Mouse (Mus musculus): ENCODE data around the gene Drp2.

Gene Drp2

DNA sequence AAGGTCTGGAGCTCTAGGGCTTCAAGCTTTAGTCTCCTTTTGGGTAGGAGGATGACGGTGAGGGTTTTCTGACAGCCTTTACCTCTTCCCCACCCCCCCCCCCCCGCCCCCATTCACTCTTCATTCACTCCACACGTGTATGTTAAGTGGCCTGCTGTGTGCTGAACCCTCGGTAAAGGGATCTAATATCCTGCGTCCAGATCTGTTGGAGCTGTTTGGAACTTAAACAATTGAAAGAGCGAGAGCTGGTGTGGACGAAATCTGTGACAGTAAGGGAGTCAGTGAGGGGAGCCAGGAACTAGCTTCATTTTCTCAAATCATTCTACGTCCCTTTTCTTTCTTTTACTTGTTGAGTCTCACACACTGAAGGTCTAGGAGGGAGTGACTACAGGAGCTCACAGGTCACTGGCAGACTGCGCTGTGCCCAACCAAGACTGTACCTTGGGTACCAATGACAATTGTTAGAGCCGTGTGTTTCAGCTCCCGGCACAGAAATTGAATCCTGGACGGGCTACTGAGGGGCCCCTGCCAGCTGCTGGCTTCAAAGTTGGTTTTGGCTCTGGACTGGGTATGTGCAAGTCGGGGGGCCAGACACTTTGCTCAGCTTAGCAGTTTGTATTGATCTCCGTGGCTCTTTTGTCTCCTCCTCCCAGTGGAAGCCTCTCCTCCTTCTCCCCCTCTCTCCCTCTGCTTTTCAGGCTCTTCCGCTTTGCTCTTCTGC lies at the start of gene Drp2:
Drp2 (plus strand) TSS at position 689 of the 721 bp plus-strand sequence.
- peak; percentile 71 for ATAC-seq (ENCODE audit: low TSS enrichment)

DNA sequence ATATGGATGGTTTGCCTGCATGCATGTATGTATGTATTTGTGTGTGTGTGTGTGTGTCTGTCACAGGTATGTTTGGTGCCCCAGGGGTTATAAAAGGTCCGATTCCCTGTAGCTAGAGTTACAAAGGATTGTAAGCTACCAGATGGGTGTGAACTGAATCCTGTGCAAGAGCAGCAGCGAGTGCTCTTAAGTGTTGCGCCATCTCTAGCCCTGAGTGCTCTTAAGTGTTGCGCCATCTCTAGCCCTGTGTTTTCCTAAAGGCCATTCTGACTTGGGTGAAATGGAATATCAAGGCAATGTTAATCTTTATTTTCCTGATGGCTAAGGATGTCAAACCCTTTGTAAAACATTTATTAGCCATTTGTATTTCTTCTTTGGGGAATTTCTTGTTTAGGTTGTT lies 45.0 kb upstream of the Drp2 start:
- ATAC-seq (ENCODE audit: low TSS enrichment) = no peak

DNA sequence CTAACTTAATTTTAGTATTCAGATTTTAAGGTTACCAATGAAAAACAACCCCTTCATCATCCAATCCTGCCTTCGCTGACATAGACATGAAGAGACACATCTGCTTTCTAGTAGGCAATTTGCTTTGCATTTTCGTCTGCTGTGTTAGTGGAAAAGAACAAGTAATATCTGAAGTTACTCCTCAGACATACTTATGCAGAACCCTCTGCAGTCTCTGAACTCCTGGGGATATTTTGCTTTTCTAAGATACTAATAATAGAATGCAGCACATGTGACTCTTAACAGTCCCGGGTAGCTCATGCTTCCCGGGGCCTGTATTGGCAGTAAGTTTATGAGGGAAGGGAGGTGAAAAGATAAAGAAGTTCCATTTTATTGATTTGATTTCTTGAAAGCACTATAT lies 42.2 kb upstream of the Drp2 start:
- no peak for ATAC-seq (ENCODE audit: low TSS enrichment)

DNA sequence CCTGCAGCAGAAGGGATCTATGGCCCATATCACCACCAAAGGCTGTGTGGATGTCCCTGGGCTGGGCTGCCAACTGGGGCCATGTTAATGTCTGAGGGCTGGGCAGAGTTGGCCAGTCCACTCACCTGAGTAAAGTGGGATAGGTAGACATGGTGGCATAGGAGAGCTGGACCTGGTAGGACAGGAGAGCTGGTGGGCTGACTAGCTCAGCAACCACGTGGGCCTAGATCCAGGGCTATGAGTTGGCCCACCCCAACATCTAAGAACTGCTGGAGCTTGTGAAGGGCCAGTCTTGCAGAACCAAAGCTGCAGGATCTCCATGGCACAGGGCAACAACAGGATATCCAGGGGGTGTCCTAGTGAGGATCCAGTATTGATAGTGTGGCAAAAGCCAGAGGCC lies 38.9 kb upstream of the Drp2 start:
- ATAC-seq (ENCODE audit: low TSS enrichment) = no peak

DNA sequence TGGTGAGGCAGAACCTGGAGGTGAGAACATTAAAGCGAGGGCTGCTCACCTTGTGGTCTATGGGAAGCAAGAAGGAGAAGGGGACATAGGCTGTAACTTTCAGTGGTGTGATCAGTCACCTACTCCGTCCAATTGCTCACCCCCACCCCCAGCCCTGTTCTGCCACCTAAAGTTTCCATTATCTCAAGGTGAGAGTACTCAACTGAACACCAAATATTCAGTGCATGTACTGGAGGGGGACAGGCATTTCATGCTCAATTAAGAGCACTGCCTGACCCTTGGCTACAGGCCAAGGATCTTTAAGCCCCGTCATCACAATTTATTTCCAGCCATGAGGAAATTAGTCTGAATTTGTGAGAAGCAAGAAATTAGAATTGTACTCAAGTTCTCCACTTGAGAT lies 37.8 kb upstream of the Drp2 start:
- ATAC-seq (ENCODE audit: low TSS enrichment) = no peak

DNA sequence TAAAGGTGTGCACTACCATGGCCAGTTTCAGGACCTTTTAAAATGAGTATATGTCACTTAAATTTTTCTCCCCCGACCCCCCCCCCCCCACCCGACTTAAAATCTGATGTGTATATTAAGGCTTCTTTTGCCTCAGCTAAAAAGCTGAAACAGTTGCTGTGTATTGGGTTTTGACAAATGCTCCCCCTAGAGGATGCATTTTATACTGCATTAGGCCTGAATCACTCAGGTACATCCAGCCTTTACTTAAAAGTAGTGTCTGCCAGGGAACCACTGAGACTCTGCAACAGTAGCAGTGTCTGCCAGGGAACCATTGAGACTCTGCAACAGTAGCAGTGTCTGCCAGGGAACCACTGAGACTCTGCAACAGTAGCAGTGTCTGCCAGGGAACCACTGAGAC lies 33.1 kb upstream of the Drp2 start:
- ATAC-seq (ENCODE audit: low TSS enrichment) = peak; percentile 78; the same call in 1 of the 2 replicates

DNA sequence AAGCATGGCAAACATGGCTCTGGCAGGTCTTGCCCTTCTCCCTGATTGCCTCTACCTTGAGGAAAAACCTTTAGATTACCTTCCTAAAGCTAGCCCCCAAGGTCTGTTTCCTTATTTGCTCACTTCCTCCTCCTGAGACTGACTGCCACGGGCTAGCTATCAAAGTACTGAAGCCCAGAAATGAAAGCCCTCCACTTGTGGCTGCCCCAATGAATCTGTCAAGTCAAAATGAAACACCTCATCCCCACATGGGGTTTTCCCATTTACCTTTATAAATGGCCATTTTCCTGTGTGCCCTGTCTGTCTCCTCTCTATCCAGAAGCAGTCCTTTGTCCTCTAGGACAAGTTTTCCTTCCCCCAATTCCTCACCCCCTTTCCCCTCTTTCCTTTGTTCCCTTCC lies 30.2 kb upstream of the Drp2 start:
- no peak for ATAC-seq (ENCODE audit: low TSS enrichment)

DNA sequence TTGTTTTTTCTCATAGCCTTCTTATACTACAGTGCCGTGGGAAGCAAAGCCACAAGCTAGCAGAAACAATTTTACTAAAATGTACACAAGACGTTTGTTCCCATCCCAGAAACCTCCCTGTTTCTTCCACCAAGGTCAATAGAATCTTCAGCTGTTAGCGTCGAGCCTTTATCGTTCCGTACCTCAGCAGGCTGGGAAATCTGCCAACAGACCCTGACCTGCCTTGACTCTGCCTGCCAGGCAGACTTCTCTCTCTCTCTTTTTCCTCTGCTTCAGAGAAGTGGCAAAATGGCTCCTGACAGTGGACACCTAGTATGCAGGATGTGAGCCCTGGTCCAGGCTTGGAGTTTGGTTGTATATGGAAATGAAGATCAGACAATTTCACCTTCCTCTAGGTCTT lies 19.5 kb upstream of the Drp2 start:
- no peak for ATAC-seq (ENCODE audit: low TSS enrichment)

DNA sequence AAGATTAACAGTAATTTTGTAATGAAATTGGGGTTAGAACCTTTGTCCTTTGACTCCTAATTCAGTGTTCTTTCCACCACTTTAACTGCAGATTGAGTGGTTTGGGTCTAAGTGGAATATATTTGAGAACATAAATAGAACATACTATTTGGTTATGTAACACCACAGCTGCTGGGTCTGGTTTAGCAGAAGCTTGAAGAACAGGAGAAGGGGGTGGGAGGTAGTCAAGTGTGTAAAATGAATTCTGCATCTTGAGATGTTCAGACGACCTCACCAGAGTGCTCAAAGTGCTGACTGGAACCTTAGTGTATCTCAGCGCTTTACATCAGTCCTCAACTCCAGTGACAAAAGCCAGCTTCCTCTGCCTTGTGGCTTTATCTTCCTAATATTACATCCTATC lies 5.4 kb upstream of the Drp2 start:
- peak; percentile 86 for ATAC-seq (ENCODE audit: low TSS enrichment)

DNA sequence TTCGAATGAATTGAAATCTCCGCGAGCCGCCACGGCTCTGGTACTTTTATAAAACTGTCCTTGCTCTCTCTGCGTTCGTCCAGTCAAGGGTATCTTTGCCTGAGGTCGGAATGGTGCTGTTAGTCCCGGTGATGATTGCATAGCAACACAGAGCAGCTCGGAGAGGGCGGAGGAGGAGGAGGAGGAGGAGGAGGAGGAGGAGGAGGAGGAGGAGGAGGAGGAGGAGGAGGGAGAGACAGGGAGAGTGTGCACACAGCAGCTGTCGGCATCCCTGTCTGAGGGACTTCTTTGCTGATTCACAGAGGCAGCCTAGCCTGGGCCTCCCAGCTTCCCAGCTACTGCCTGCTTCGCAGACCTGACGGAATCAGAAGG lies 219 bp downstream of the Drp2 start:
- ATAC-seq (ENCODE audit: low TSS enrichment) = peak; percentile 66

DNA sequence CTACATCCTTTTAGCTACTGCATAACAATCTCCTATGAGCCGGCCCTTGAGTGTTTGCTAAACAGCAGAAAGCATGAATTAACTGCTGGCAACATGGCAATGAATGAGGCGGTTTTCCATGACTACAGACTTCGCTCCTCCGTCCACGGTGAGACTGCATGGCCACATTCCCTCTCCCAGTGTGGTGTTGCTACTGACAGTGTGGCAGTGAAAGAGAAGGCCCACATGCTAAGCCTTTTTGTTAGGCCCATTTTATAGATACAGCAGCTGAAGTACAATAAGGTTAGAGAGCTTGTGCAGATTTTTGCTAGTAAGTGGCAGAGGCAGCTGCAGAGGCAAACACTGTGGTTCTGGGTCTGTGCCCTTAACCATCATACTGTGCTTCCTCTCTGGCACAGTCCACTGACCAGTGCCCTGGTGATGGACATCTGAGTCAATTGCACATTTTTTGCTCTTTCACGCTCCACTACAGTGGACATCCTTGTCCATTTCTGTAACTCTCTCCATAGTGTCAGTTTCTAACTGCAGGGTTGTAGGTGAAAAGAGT lies 5.1 kb downstream of the Drp2 start:
- 0 out of 2 replicates have a peak, but pooled peaks have one; percentile 11 for ATAC-seq (ENCODE audit: low TSS enrichment)

DNA sequence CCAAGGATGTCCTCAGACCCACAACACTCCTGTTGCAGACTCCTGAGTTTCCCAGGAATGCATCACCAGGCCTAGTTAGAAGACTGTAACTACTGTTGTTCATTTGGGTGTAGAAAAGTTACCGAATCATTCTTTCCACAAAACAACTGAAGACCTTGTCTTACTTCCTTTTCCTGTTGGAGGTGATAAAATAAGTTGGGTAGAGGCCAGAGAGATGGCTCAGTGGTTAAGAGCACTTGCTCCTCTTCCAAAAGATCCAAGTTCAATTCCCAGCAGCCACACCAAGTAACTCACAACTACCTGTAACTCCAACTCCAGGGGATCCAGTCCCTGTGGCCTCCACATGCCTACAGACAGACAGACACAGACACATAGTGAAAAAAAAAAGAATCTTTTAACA lies 7.7 kb downstream of the Drp2 start:
- ATAC-seq (ENCODE audit: low TSS enrichment) = no peak

DNA sequence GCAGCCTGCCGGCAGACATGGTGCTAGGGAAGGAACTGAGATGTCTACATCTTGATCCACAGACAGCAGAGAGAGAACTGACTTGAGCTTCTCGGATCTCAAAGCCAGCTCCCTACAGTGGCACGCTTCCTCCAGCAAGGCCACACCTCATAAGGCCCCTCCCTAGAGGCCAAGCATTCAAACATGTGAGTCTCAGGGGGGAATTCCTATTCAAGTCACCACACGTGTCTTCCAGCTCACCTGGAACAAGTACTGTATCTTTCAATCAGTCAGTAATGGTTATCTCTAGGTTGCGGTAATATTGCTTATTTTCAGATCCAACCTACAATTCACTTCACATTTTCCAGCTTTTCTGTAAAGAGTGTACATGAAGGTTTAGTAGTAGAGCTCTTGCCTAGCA lies 15.7 kb downstream of the Drp2 start:
- no peak for ATAC-seq (ENCODE audit: low TSS enrichment)

DNA sequence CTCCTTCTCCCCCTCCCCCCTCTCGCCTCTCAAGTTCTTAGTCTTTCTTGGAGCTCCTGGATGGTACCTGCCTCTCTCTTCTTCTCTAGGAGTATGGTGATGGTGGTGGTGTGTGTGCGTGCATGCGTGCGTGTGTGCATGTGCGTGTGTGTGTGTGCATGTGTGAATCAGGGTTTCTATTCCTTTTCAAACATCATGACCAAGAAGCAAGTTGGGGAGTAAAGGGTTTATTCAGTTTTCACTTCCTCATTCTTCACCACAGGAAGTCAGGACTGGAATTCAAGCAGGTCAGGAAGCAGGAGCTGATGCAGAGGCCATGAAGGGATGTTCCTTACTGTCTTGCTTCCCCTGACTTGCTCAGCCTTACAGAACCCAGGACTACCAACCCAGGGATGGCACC lies 19.9 kb downstream of the Drp2 start:
- ATAC-seq (ENCODE audit: low TSS enrichment) = no peak

DNA sequence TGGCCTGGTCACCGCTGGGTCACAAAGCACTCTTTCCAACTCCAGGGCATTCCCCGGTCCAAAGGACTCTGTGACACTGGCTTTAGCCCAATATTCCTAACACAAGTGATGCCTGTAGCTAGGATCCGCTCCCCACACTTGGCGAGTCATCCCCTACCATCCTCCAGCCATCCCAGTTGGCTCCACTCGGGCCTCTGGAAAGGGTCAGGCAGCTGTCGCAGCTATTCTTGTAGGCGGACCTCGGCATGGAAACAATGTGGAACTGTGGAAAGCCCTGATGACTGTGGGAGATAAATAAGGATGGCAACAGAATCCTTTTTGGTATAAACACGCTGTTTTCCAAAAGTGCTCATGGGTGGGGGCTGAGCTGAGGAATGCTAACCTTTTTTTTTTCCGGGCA lies 21.4 kb downstream of the Drp2 start:
- peak; percentile 39; the same call in 1 of the 2 replicates for ATAC-seq (ENCODE audit: low TSS enrichment)

DNA sequence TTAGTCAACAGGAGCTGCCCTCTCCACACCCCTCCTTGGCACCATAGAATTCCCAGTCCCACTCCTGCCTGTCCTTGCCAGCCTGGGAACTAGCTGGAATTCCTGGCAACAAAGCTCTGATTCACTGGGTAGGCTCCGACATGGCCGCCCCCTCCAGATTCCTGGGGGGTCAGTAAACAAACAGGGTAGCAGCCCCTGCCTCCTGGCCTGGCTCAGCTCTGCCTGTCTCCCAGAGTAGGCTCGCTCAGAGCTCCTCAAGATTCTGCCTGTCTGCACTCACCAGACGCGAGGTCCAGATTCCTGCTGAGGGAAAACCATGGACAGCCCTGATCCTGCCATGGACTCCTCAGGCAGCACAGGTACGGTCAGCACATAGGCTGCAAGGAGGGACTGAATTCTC lies 22.5 kb downstream of the Drp2 start:
- no peak; the same call in 1 of the 2 replicates for ATAC-seq (ENCODE audit: low TSS enrichment)

DNA sequence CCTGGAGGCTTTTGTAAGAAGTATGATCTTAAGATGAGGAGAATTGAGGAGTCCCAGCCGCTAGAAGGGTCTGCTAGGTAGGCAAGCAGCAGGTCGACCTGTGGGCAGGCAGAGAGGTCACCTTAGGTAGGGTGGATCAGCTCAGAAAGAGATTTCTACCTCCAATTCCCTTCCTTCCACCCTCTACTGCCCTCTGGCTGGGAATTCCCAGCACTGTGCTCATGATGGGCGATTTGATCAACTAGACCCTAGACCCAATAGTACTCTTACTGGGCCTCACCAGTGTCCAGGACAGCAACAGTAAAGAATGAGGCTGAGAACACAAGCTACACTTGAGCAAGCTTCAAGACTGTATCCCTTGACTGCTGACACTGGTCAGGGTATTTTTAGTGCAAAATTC lies 23.0 kb downstream of the Drp2 start:
- no peak for ATAC-seq (ENCODE audit: low TSS enrichment)

DNA sequence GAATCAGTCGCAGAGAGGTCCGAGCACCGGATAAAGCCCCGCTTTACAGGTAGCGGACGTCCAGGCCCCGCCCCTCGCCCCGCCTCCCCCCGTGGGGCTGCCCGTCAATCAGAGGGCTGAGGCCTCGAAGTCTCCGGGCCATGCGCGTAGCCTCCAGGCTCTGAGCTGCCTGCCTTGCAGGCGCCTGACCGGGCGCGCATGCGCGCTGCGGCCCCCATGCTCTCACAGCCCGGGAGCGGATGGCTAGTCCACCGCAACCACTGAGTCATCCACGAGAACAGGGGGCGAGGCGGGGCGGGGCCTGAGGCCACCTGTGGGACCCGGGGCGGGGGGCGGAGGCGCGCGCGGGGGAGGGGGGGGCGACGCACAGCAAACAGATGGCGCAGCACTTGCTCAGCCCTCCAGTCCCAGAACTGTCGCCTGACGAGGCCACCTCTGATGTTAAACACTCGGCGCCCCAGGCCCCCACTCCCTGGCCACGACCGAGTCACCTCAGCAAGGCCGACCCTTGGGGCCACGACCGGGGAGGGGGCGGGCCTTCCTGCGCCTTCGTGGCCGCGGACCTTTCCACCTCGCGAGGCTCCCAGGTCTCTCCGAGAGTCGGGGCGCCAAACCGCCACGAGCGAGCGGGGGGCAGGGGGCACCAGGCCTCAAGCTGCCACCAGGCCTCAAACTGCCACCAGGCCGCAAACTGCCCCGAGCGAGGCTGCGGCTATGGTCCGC lies 70.8 kb downstream of the Drp2 start:
- no peak for ATAC-seq (ENCODE audit: low TSS enrichment)

DNA sequence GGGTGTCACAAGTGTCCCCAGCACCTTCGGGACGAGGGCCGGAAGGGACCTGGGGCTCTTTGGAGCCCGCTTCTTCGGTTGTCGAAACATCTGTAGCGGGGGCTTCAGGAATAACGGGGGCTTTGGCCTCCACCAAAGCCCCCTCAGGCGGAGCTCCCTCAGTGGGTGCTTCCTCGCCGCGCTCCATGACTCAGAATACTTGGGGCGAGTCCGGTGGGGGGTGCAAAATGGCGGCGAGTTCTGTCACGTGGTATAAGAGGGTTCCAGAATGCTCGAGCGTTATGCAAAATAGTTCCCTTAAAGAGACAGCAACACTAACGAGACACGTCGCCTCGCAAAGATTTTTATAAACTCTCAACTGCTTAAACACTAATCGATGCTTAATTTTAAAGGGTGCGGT lies 71.9 kb downstream of the Drp2 start, which contains the start of gene Taf7l:
Taf7l (minus strand) TSS at position 201 of the 400 bp plus-strand sequence.
- ATAC-seq (ENCODE audit: low TSS enrichment) = no peak

DNA sequence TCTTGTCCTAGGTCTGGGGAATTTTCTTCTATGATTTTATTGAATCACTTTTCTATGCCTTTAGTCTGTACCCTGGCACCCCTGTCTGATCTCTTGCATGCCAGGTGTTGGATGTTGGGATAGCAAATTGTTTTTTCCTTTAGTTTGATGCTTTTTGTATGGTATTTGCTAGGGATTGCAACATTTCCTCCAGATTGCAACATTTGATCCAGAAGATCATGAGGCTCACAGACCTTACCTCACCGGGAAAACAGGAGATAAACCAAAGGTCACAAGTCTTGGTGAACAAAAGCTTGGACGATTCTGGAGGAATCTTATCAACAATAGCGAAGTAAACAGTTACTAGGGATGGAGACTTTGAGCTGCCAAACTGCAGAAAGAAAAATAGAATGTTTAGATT lies 77.4 kb downstream of the Drp2 start:
- ATAC-seq (ENCODE audit: low TSS enrichment) = no peak

DNA sequence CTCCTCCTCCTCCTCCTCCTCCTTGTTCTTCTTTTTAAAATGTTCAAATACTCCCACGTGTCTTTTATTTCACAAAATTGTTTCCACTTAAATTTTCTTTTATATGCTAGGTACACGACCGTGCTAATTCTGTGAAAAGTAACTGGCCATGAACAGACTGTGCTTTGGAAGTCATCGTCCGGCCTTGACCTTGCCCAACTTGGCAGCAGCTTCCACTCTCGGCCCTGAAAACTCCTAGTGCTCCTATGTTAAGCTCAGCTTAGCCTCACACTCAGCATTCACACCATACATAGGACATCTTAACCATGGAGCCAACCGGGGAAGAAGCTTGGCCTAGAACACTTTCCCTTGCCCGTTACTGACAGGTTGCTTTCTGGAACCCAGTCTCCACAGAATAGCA lies 96.3 kb downstream of the Drp2 start:
- no peak for ATAC-seq (ENCODE audit: low TSS enrichment)
